Mouse (Mus musculus): Measurements from ENCODE around the gene Ang2.

Gene Ang2

DNA sequence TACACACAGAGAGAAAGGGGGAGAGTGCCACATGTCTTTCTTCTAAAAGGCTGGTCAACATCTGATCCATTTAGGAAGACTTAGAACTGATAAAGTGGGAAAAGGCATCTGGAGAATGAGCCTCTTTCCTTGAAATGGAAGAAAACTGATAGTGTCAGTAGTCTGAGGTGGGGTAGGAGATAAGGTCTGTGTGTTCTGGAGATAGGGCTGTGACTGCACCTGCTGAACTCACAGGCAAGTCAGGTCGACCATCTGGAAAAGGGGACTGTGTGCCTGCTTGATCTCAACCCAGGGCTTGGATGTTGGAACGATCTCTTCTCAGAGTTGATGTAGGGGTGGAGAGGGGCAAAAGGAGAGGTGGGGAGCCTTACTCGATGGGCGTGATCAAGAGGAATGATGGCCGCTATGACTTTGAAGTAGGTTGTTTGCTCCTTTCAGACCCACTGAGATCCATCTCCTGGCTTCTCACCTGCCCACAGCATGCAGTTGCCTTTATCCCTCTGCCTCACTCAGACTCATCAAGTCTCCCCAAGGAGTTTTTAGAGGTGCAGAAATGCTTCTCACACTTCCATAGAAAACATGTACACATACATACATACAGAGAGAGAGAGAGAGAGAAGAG is 46.6 kb downstream of the Ang2 start:
- no peak for DNase-seq (ENCODE audit: extremely low spot score, low spot score)

DNA sequence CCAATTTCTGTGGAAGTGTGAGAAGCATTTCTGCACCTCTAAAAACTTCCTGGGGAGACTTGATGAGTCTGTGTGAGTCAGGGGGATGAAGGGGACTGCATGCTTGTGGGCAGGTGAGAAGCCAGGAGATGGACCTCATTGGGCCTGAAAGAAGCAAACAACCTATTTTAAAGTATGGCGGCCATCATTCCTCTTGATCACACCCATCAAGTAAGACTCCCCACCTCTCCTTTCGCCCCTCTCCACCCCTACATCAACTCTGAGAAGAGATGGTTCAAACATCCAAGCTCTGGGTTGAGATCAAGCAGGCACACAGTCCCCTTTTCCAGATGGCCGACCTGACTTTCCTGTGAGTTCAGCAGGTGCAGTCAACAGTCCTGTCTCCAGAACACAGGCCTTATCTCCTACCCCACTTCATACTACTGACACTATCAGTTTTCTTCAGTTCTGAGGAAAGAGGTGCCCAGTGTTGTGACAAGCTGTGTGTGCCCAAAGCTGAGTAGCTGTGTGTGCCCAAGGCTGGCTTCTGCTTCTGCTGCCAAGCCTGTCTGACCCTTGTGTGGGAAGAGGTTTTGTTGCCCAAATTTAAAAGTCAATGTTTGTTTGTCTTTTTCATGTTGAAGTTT is 48.6 kb downstream of the Ang2 start:
- no peak for DNase-seq (ENCODE audit: extremely low spot score, low spot score)

- DNase-seq (ENCODE audit: extremely low spot score, low spot score), result no peak
Observed at GRCm38 (mm10) chr14:51149164-51149563, 49.8 kb downstream of the Ang2 start.

DNA sequence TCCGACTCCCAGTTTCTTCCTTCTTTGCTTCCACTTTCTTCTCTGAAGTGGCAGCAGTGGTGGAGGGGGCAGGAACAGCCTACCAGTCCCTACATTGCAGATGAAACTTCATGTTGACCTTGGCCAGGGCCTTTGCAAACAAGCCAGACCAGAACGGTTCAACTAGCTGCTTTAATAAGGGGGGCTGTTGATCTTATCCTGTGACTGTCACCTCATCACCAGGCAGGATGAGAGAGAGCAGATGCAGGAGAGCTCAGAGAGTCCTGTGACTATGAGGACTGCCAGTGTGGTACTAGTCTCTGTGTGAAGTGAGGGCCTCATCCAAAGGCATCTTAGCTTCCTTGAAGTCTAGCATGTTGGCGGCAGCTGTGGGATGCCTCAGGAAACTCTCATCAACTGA is 50.9 kb downstream of the Ang2 start:
- DNase-seq (ENCODE audit: extremely low spot score, low spot score), result no peak

- no peak for DNase-seq (ENCODE audit: extremely low spot score, low spot score)
Observed at GRCm38 (mm10) chr14:51146685-51147084, 52.3 kb downstream of the Ang2 start, which contains the start of gene Rnase1. TSS of gene Rnase1 (minus strand) at chr14:51146785.

DNA sequence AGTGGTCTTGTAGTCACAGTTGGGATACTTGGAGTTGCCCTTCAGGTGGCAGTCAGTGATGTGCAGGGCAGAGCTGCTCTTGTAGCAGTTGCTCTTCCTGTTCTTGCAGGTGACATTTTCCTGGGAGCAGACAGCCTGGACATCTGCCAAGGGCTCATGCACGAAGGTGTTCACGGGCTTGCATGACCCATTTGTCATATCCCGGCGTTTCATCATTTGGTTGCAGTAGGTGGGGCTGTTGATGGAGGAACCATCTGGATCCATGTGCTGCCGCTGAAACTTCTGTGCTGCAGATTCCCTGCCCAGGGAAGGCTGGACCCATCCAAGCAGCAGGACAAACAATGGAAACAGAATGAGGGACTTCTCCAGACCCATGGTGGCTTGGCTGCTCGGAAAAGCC is 53.4 kb downstream of the Ang2 start:
- DNase-seq (ENCODE audit: extremely low spot score, low spot score), result no peak

All from neural tube, embryonic 10.5 days (tissue).